Mouse (Mus musculus): ENCODE data around the gene Cd8b1.
A peak's percentile ranks its signal among the peaks of the same experiment; 100 is the strongest.

The Cd8b1 gene

GRCm38 (mm10) chr6:71352201-71352600 is 29.6 kb downstream of the Cd8b1 start:
- no peak for DNase-seq

DNA sequence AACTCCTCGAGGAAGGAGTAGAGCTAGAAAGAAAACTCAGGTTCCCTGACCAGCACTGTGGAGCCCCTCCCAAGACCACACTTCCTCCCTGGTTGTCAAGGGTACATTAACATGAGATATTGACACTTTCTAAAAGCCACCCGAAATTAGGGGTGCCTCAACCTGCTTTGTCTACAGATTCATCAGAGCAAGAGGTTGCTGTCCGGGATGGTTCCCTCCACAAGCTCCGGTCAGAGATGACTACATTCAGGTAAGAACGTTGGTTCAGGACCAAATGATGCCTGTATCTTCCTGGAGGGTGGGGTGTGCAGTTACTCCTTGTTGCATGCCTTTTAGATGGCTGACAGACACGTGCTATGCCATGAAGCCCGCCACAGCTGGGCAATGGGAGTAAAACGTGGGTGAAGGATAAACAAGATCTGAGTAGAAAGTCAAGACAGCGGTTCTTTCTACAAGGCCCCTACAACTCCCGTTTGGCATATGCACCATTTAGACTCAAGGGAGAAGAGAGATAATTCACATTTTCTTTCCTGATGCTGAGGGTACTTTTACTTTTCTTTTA is 30.4 kb downstream of the Cd8b1 start:
- no peak for DNase-seq

DNA sequence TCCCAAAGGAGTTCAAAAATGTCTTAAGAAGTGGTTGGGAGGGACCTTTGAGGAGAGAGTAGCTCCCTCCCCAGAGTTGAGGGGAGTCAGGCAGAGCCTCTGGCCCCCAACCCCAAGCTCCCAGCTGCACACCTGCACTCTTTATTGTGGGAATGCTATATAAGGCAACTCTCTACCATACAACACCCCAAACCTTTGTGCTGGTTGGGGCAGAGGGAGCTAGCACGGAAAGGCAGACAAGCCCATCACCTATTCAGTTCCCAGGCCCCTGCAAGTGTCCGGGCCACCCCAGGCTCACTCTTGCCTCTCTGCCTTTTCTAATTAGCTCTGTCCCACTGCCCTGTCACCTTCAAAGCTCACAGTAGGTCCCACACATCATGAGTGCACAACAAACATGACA is 31.1 kb downstream of the Cd8b1 start:
- no peak for DNase-seq

DNA sequence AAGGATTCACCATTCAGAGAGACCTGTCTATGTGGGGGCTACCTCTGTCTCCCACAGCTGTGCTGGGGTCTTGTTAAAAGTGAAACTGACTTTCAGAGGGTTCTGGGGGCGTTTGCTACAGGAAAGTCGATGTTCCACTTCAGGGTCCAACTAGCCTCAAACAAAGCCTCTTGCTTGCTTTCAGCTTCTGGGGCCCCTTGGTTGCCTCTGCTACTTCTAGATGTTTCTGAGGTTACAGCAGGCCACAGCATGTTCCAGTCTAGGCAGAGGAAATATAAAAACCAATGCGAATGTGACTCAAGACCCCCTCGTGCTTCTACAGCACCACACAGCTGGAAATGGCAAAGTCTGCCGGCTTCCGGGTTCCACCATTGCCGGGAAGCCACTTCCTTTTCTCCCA is 34.9 kb downstream of the Cd8b1 start:
- no peak for DNase-seq

DNA sequence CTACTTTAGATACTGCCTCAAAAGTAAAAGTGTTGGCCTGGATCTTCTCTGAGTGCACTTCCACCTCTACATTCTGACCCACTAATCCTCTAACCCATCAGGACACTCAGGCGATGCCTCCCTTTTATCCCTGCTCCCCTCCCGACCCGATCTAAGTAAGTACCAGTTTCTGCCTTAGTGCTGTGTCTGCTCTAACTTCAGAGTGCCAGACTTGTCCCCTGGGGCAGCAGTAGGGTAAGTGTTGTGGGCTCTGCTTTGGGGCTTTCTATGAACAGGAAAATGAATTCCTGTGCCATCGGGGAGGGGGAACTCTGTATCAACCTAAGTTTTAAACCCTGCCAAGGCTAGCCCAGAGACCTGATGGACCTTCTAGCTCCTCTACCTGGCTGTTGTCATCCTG is 37.6 kb downstream of the Cd8b1 start:
- DNase-seq: peak; percentile 77

- no peak for DNase-seq
Measured at GRCm38 (mm10) chr6:71360751-71361150, 38.2 kb downstream of the Cd8b1 start.

DNA sequence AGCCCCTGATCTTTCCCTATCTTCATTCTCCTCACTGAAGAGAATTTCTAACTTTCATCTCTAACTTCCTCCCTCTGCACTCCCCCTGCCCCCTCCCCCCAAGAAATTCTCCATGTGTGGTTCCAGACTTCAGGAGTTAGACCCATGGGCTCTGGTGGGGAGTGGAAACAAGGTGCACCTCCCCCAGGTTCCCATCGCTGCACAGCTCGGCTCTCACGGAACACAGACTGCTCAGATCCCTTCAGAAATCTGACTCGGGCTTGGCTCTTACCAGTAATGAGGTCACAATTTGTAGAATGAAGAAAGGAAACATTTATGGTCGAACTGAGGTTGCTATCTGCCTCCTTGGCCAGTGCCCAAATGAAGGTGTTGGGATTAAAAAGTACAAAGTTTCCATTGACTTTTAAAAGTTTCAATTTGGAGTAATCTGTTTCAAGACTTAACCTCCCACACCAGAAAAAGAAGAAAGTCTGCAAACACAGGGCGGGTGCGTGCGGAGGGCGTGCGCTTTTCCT is 38.6 kb downstream of the Cd8b1 start:
- DNase-seq: no peak

DNA sequence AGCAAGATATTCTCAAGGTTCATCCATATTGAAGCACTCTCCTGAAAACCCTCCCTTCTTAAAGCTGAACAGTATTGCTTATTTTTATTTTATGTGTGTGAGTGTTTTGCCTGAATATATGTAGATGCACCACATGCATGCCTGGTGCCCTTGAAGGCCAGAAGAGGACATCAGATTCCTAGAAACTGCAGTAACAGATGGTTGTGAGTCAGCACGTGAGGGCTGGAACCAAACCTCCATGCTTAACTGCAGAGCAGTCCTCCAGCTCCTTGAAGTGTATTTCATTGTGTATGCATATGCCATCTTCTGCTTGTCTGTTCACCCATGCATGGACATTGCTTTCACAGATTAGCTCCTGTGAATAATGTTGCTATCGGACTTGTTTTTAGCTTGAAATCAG is 41.4 kb downstream of the Cd8b1 start:
- peak; percentile 14 for DNase-seq

- DNase-seq: peak; percentile 28
Measured at GRCm38 (mm10) chr6:71369416-71369815, 46.8 kb downstream of the Cd8b1 start.

- DNase-seq: peak; percentile 57
Measured at GRCm38 (mm10) chr6:71371085-71371605, 48.6 kb downstream of the Cd8b1 start.

- peak; percentile 83 for DNase-seq
Measured at GRCm38 (mm10) chr6:71372041-71372720, 49.6 kb downstream of the Cd8b1 start.

- peak; percentile 80 for DNase-seq
Measured at GRCm38 (mm10) chr6:71373249-71373775, 50.7 kb downstream of the Cd8b1 start, which contains the start of gene Cd8a. TSS of gene Cd8a (plus strand) at chr6:71373427.

DNA sequence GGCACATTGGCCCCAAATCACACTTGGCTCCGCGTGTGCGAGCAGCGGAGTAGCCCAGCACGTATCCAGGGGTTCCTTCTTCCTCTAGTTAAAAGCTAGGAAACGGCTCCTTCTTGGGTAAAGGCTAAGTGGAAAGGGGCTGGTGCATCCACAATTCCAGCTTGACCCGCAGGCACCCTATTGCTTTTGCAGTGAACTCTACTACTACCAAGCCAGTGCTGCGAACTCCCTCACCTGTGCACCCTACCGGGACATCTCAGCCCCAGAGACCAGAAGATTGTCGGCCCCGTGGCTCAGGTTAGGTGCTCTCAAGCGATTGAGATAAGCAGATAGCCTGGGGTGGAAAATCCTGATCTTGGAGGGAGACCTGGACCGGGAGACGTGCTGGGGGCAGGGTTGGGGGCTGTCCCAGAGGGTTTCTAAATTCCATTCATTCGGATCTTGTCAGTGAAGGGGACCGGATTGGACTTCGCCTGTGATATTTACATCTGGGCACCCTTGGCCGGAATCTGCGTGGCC is 51.8 kb downstream of the Cd8b1 start:
- DNase-seq: peak; percentile 84

DNA sequence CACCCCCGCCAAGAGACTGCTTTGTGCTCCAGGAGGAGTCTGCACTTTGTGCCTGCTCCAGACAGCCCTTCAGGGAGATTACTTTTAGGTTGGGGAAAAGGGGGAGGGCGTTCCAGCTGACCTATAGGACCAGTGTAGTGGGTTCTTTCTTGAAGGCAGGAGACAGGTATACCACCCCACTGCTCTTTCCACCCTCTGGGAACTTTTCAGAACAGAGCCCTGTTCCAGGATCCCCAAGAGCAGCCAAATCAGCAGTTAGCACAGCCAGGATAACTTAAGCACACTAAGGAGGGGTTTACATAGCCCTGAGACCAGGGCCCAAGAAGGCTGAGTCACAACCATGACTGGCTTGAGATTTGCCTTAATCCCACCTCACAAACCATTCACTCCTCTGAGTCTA is 52.3 kb downstream of the Cd8b1 start:
- peak; percentile 82 for DNase-seq

GRCm38 (mm10) chr6:71376711-71377110 is 54.1 kb downstream of the Cd8b1 start:
- DNase-seq: no peak

DNA sequence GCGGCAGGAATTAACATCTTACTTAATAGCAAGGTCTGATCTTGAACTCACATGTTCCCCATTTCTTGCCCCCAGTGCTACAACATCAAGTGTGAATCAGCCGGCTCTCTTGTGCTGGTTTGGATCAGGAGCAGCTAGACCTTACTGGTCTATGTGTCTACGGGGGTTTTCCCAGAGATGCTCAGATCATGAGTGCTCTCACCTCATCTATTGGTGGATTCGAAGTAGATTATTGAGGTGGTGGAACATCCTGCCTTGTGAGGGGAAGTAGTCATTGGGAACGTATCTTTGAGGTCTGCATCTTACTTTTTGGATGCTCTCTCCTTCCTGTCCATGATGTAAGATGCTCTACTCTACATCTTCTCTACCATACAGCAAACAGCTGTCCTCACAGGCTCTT is 59.1 kb downstream of the Cd8b1 start:
- peak; percentile 28 for DNase-seq

Measured in heart, adult 11 months (tissue).